In genomic region chr9:65645984-65646383, GRCm38 (mm10) we compare ENCODE assay signal across 15 mouse cellular contexts. TPM values are rescaled to one million over a fixed set of nuclear protein-coding genes. Genes with fewer than 3 reads are reported as not detected.
DNase-seq lines count a peak whose midpoint lies in the region; ATAC-seq and TF ChIP-seq lines count a peak whose summit lies in the region.
"Had no signal": no experiment of that assay in that cellular context is flagged by ENCODE, and none has a peak within 500 bp of the region (broad histone marks: within the 10 kb centered on the region; RNA-seq: fewer than 3 reads in every experiment).

No protein-coding gene starts in this region.

- no peaks in the 10 kb centered on the region for H3K79me2 ChIP-seq in heart, adult 2 months (replicated peaks; ENCODE audit: control insufficient read depth, insufficient read depth, low read length)

- ATAC-seq in liver, embryonic 14.5 days (ENCODE audit: insufficient read depth), result no peak
- no peak for ATAC-seq in liver, postnatal 0 days
- peak; percentile 72 for ATAC-seq in heart, embryonic 16.5 days (replicated peaks; ENCODE audit: extremely low read depth, insufficient read depth, low FRiP score)
- ATAC-seq in stomach, embryonic 14.5 days (ENCODE audit: insufficient number of reproducible peaks, insufficient read depth, low FRiP score, low read depth), result no peak
- ATAC-seq: forebrain, embryonic 16.5 days; midbrain, embryonic 16.5 days had no signal

- peak in 1 of 2 experiments; percentile 42 for DNase-seq in heart, adult 2 months
- no peak for DNase-seq in heart, adult 8-10 months (ENCODE audit: low spot score)
- DNase-seq in liver, embryonic 14.5 days (ENCODE audit: low read depth in 3 of 3, low spot score in 3 of 3), result no peak
- DNase-seq in liver, postnatal 0 days, result no peak
- no peak for DNase-seq in cerebellum, postnatal 36 days
- no peak for DNase-seq in layer of hippocampus, postnatal 36 days
- DNase-seq: adrenal gland, adult 2 months; cerebellum, adult 2 months; lung, adult 18-20 months; spleen, adult 18-20 months had no signal

- intact Hi-C loops in heart, adult 2 months (cut with DNase I), result no loop called here

- peak overlapping the region; percentile 70 for H3K27ac ChIP-seq in heart, adult 2 months
- H3K27ac ChIP-seq in liver, embryonic 14.5 days, result no peak overlapping the region
- H3K27ac ChIP-seq in liver, postnatal 0 days (ENCODE audit: low read depth), result no peak overlapping the region
- H3K27ac ChIP-seq in heart, embryonic 16.5 days (ENCODE audit: low read length), result peak overlapping the region; percentile 94
- peak overlapping the region; percentile 16; the same call in 1 of the 2 replicates for H3K27ac ChIP-seq in stomach, embryonic 14.5 days (ENCODE audit: low read length)

- H3K9me3 ChIP-seq in liver, embryonic 14.5 days (ENCODE audit: control insufficient read depth, low read length), result no peaks in the 10 kb centered on the region
- no peaks in the 10 kb centered on the region for H3K9me3 ChIP-seq in liver, postnatal 0 days (ENCODE audit: low read length)
- no peaks in the 10 kb centered on the region for H3K9me3 ChIP-seq in heart, embryonic 16.5 days (replicated peaks; ENCODE audit: control insufficient read depth, low read length)
- no peaks in the 10 kb centered on the region for H3K9me3 ChIP-seq in stomach, embryonic 14.5 days (ENCODE audit: control insufficient read depth, low read depth, low read length)

- no peak overlapping the region for H3K4me3 ChIP-seq in heart, adult 2 months
- no peak overlapping the region for H3K4me3 ChIP-seq in liver, embryonic 14.5 days (ENCODE audit: insufficient read depth in 1 of 2, low read depth in 2 of 2, low read length in 2 of 2)
- H3K4me3 ChIP-seq in liver, postnatal 0 days (ENCODE audit: low read depth, low read length), result no peak overlapping the region
- H3K4me3 ChIP-seq in heart, embryonic 16.5 days (ENCODE audit: low read length), result no peak overlapping the region
- H3K4me3 ChIP-seq in stomach, embryonic 14.5 days (ENCODE audit: low read depth, low read length), result no peak overlapping the region
- H3K4me3 ChIP-seq: erythroblast, embryonic 14.5 days had no signal

- 0 out of 2 replicates have a peak, but pooled peaks have one; percentile 42 for TF ChIP-seq POLR2A in heart, adult 2 months (IDR thresholded peaks at IDR 0.05; ENCODE audit: insufficient read depth, low read depth, low read length)

- TF ChIP-seq CTCF in heart, adult 2 months (IDR thresholded peaks at IDR 0.05), result peak; percentile 44
- 0 out of 2 replicates have a peak, but pooled peaks have one; percentile 2 for TF ChIP-seq CTCF in liver, embryonic 14.5 days (IDR thresholded peaks at IDR 0.05; ENCODE audit: low read depth)
- TF ChIP-seq CTCF in liver, postnatal 0 days (IDR thresholded peaks at IDR 0.05; ENCODE audit: low read depth), result no peak

- H3K27me3 ChIP-seq in heart, adult 2 months (ENCODE audit: control insufficient read depth, insufficient read depth, low read length), result no peaks in the 10 kb centered on the region
- H3K27me3 ChIP-seq in liver, embryonic 14.5 days (ENCODE audit: control insufficient read depth, insufficient read depth, low read length), result no peaks in the 10 kb centered on the region
- no peaks in the 10 kb centered on the region for H3K27me3 ChIP-seq in liver, postnatal 0 days (ENCODE audit: insufficient read depth, low read length)
- no peaks in the 10 kb centered on the region for H3K27me3 ChIP-seq in heart, embryonic 16.5 days (ENCODE audit: control insufficient read depth, insufficient read depth, low read length)
- H3K27me3 ChIP-seq in stomach, embryonic 14.5 days (ENCODE audit: control insufficient read depth, insufficient read depth, low read length), result no peaks in the 10 kb centered on the region

- peaks cover 25% of the 10 kb centered on the region for H3K4me1 ChIP-seq in heart, adult 2 months (ENCODE audit: control insufficient read depth, insufficient read depth, low read length)
- peaks cover 0 to 7% of the 10 kb centered on the region in 2 experiments; a peak in 1 of 4 replicates for H3K4me1 ChIP-seq in liver, embryonic 14.5 days (replicated peaks; ENCODE audit: control insufficient read depth in 2 of 2, insufficient read depth in 2 of 2, low read length in 1 of 2)
- peaks cover 3% of the 10 kb centered on the region for H3K4me1 ChIP-seq in liver, postnatal 0 days (ENCODE audit: insufficient read depth)
- H3K4me1 ChIP-seq in heart, embryonic 16.5 days (ENCODE audit: control insufficient read depth, insufficient read depth, low read length), result peaks cover 63% of the 10 kb centered on the region
- H3K4me1 ChIP-seq in stomach, embryonic 14.5 days (ENCODE audit: control insufficient read depth, insufficient read depth, low read length), result peaks cover 15% of the 10 kb centered on the region

- TF ChIP-seq EP300 in heart, adult 2 months (IDR thresholded peaks at IDR 0.05; ENCODE audit: insufficient read depth, low read depth, low read length), result no peak
- no peak for TF ChIP-seq EP300 in liver, embryonic 14.5 days (IDR thresholded peaks at IDR 0.05; ENCODE audit: low read depth)
- TF ChIP-seq EP300 in liver, postnatal 0 days (IDR thresholded peaks at IDR 0.05; ENCODE audit: low read depth), result no peak

- no peak overlapping the region for H3K4me2 ChIP-seq in liver, embryonic 14.5 days (ENCODE audit: low read depth)
- no peak overlapping the region for H3K4me2 ChIP-seq in liver, postnatal 0 days (ENCODE audit: low read depth, low read length)
- H3K4me2 ChIP-seq in heart, embryonic 16.5 days (ENCODE audit: low read depth, low read length), result peak overlapping the region; percentile 49
- no peak overlapping the region for H3K4me2 ChIP-seq in stomach, embryonic 14.5 days (replicated peaks; ENCODE audit: low read depth, low read length)

- peaks cover 2% of the 10 kb centered on the region; the same call in 1 of the 2 replicates for H3K36me3 ChIP-seq in heart, adult 2 months (ENCODE audit: control insufficient read depth, insufficient read depth, low read length)
- H3K36me3 ChIP-seq in liver, embryonic 14.5 days (replicated peaks; ENCODE audit: control insufficient read depth, insufficient read depth, low read depth), result no peaks in the 10 kb centered on the region
- no peaks in the 10 kb centered on the region for H3K36me3 ChIP-seq in liver, postnatal 0 days (replicated peaks; ENCODE audit: insufficient read depth, low read length)
- no peaks in the 10 kb centered on the region for H3K36me3 ChIP-seq in heart, embryonic 16.5 days (ENCODE audit: control insufficient read depth, insufficient read depth)
- H3K36me3 ChIP-seq in stomach, embryonic 14.5 days (ENCODE audit: control insufficient read depth, insufficient read depth, low read length), result no peaks in the 10 kb centered on the region

- WGBS in heart, adult 2 months, result 14% methylated on average over 3 of the region's 3 CpGs
- WGBS in liver, embryonic 14.5 days (ENCODE audit: insufficient replicate concordance), result 32% methylated on average over 3 of the region's 3 CpGs
- 42% methylated on average over 3 of the region's 3 CpGs for WGBS in liver, postnatal 0 days (ENCODE audit: insufficient replicate concordance)
- WGBS in heart, embryonic 16.5 days, result 6% methylated on average over 3 of the region's 3 CpGs
- WGBS in stomach, embryonic 14.5 days, result 33% methylated on average over 3 of the region's 3 CpGs

- H3K9ac ChIP-seq in heart, adult 2 months (ENCODE audit: low read depth, low read length), result peak overlapping the region; percentile 26
- H3K9ac ChIP-seq in liver, embryonic 14.5 days (replicated peaks), result no peak overlapping the region
- no peak overlapping the region for H3K9ac ChIP-seq in liver, postnatal 0 days (replicated peaks)
- H3K9ac ChIP-seq in heart, embryonic 16.5 days (ENCODE audit: low read length), result peak overlapping the region; percentile 54
- no peak overlapping the region for H3K9ac ChIP-seq in stomach, embryonic 14.5 days (replicated peaks; ENCODE audit: low read depth, low read length)

RNA-seq across cellular contexts. Expression of gene Rbpms2, which starts 16.5 kb away (rescaled TPM):
- 10 to 100 TPM; 29.4 to 32.5 TPM for total RNA-seq in heart, adult 2 months (2021)
- polyA plus RNA-seq in heart, adult 2 months (2012; rRNA removed), result 102 and 105 TPM in 2 replicates
- 10 to 100 TPM; 24.9 to 28.7 (median 26.5) TPM for total RNA-seq in heart, adult 8-10 months (2022)
- 8.9 and 11.6 TPM in 2 replicates for polyA plus RNA-seq in liver, embryonic 14.5 days (2012; rRNA removed)
- polyA plus RNA-seq in liver, embryonic 14.5 days (2014; fragmentation: Nextera tagmentation; extraction: Ambion mirVana), result 11.9 and 13.9 TPM in 2 replicates
- polyA plus RNA-seq in liver, postnatal 0 days (2015; fragmentation: Nextera tagmentation; extraction: Ambion mirVana), result 23.5 and 26.1 TPM in 2 replicates
- 105 and 108 TPM in 2 replicates for polyA plus RNA-seq in heart, embryonic 16.5 days (2015; fragmentation: Nextera tagmentation; extraction: Ambion mirVana)
- polyA plus RNA-seq in stomach, embryonic 14.5 days (2014; fragmentation: Nextera tagmentation; extraction: Ambion mirVana), result 28.2 and 32.5 TPM in 2 replicates
- total RNA-seq in layer of hippocampus, postnatal 36 days (2021), result 1 to 10 TPM; 3.2 to 4.0 TPM

RNA-seq across cellular contexts. Expression of gene Oaz2, which starts 21.8 kb away (rescaled TPM):
- total RNA-seq in heart, adult 2 months (2021), result 100 to 1,000 TPM; 202 to 218 TPM
- 154 and 242 TPM in 2 replicates for polyA plus RNA-seq in heart, adult 2 months (2012; rRNA removed)
- total RNA-seq in heart, adult 8-10 months (2022), result 100 to 1,000 TPM; 182 to 262 (median 217) TPM
- 17.2 and 21.5 TPM in 2 replicates for polyA plus RNA-seq in liver, embryonic 14.5 days (2012; rRNA removed)
- 29.6 and 33.2 TPM in 2 replicates for polyA plus RNA-seq in liver, embryonic 14.5 days (2014; fragmentation: Nextera tagmentation; extraction: Ambion mirVana)
- 50.9 and 52.8 TPM in 2 replicates for polyA plus RNA-seq in liver, postnatal 0 days (2015; fragmentation: Nextera tagmentation; extraction: Ambion mirVana)
- 299 and 313 TPM in 2 replicates for polyA plus RNA-seq in heart, embryonic 16.5 days (2015; fragmentation: Nextera tagmentation; extraction: Ambion mirVana)
- 182 and 190 TPM in 2 replicates for polyA plus RNA-seq in stomach, embryonic 14.5 days (2014; fragmentation: Nextera tagmentation; extraction: Ambion mirVana)
- total RNA-seq in layer of hippocampus, postnatal 36 days (2021), result 100 to 1,000 TPM; 189 to 220 TPM

RNA-seq across cellular contexts. Expression of gene Pif1, which starts 59.0 kb away (rescaled TPM):
- total RNA-seq in heart, adult 2 months (2021), result not detected
- polyA plus RNA-seq in heart, adult 2 months (2012; rRNA removed), result 0.18 and 0.23 TPM in 2 replicates
- not detected for total RNA-seq in heart, adult 8-10 months (2022)
- 10.8 and 11.9 TPM in 2 replicates for polyA plus RNA-seq in liver, embryonic 14.5 days (2012; rRNA removed)
- 6.8 and 7.7 TPM in 2 replicates for polyA plus RNA-seq in liver, embryonic 14.5 days (2014; fragmentation: Nextera tagmentation; extraction: Ambion mirVana)
- 3.2 and 3.5 TPM in 2 replicates for polyA plus RNA-seq in liver, postnatal 0 days (2015; fragmentation: Nextera tagmentation; extraction: Ambion mirVana)
- polyA plus RNA-seq in heart, embryonic 16.5 days (2015; fragmentation: Nextera tagmentation; extraction: Ambion mirVana), result 11.9 and 13.9 TPM in 2 replicates
- polyA plus RNA-seq in stomach, embryonic 14.5 days (2014; fragmentation: Nextera tagmentation; extraction: Ambion mirVana), result 9.9 and 11.0 TPM in 2 replicates
- under 1 TPM; 0.12 to 0.25 TPM for total RNA-seq in layer of hippocampus, postnatal 36 days (2021)

Comparison
In these comparisons a context has a peak if more than half of its experiments do, and no peak if none do; other contexts are left out.
1. H3K27ac ChIP-seq: peak in heart, adult 2 months (single experiment), heart, embryonic 16.5 days (single experiment) and stomach, embryonic 14.5 days (single experiment); none in liver, embryonic 14.5 days (single experiment) and liver, postnatal 0 days (single experiment).
2. H3K9ac ChIP-seq: peak in heart, adult 2 months (single experiment) and heart, embryonic 16.5 days (single experiment); none in liver, embryonic 14.5 days (single experiment), liver, postnatal 0 days (single experiment) and stomach, embryonic 14.5 days (single experiment).